Mouse (Mus musculus): ENCODE data around the gene Adcy7. TPM values are rescaled to one million over a fixed set of nuclear protein-coding genes. Genes with fewer than 3 reads are reported as not detected.

Adcy7 gene
- polyA plus RNA-seq, 1 experiment from 2014 or later, result 3.0 TPM

GRCm38 (mm10) chr8:88280904-88281303 is 8.7 kb downstream of the Adcy7 start:
- H3K9me3 ChIP-seq (ENCODE audit: control insufficient read depth, low read length), result no peaks in the 10 kb centered on the region
- DNase-seq (ENCODE audit: low spot score) (no peak), ATAC-seq (replicated peaks; ENCODE audit: low FRiP score) (no peak)
- H3K27ac ChIP-seq (ENCODE audit: low read depth, low read length), result no peak overlapping the region
- H3K36me3 ChIP-seq (ENCODE audit: control insufficient read depth, insufficient read depth, low read length), result no peaks in the 10 kb centered on the region
- no peak overlapping the region for H3K4me2 ChIP-seq (ENCODE audit: low read depth, low read length, severe bottlenecking)
- no peak overlapping the region for H3K4me3 ChIP-seq (ENCODE audit: low read depth, low read length)
- no peak overlapping the region for H3K9ac ChIP-seq (ENCODE audit: low read length)
- H3K27me3 ChIP-seq (ENCODE audit: control insufficient read depth, insufficient read depth, low read length), result no peaks in the 10 kb centered on the region
- WGBS, result 82% methylated on average over 7 of the region's 7 CpGs
- no peaks in the 10 kb centered on the region for H3K4me1 ChIP-seq (replicated peaks; ENCODE audit: control insufficient read depth, insufficient read depth, low read length)

GRCm38 (mm10) chr8:88282684-88283083 is 10.5 kb downstream of the Adcy7 start:
- no peaks in the 10 kb centered on the region for H3K36me3 ChIP-seq (ENCODE audit: control insufficient read depth, insufficient read depth, low read length)
- H3K9me3 ChIP-seq (ENCODE audit: control insufficient read depth, low read length), result no peaks in the 10 kb centered on the region
- no peak overlapping the region for H3K27ac ChIP-seq (ENCODE audit: low read depth, low read length)
- H3K4me2 ChIP-seq (ENCODE audit: low read depth, low read length, severe bottlenecking), result no peak overlapping the region
- H3K9ac ChIP-seq (ENCODE audit: low read length), result no peak overlapping the region
- 65% methylated on average over 8 of the region's 8 CpGs for WGBS
- ATAC-seq (replicated peaks; ENCODE audit: low FRiP score) (no peak), DNase-seq (ENCODE audit: low spot score) (no peak)
- no peak overlapping the region for H3K4me3 ChIP-seq (ENCODE audit: low read depth, low read length)
- H3K4me1 ChIP-seq (replicated peaks; ENCODE audit: control insufficient read depth, insufficient read depth, low read length), result no peaks in the 10 kb centered on the region
- H3K27me3 ChIP-seq (ENCODE audit: control insufficient read depth, insufficient read depth, low read length), result no peaks in the 10 kb centered on the region

GRCm38 (mm10) chr8:88283243-88284115 is 11.3 kb downstream of the Adcy7 start:
- WGBS, result 85% methylated on average over 13 of the region's 13 CpGs

GRCm38 (mm10) chr8:88284738-88285137 is 12.5 kb downstream of the Adcy7 start:
- 61% methylated on average over 7 of the region's 7 CpGs for WGBS
- H3K9me3 ChIP-seq (ENCODE audit: control insufficient read depth, low read length), result no peaks in the 10 kb centered on the region
- H3K4me1 ChIP-seq (replicated peaks; ENCODE audit: control insufficient read depth, insufficient read depth, low read length), result no peaks in the 10 kb centered on the region
- ATAC-seq (replicated peaks; ENCODE audit: low FRiP score) (no peak), DNase-seq (ENCODE audit: low spot score) (no peak)
- no peak overlapping the region for H3K27ac ChIP-seq (ENCODE audit: low read depth, low read length)
- H3K9ac ChIP-seq (ENCODE audit: low read length), result no peak overlapping the region
- no peaks in the 10 kb centered on the region for H3K36me3 ChIP-seq (ENCODE audit: control insufficient read depth, insufficient read depth, low read length)
- H3K27me3 ChIP-seq (ENCODE audit: control insufficient read depth, insufficient read depth, low read length), result no peaks in the 10 kb centered on the region
- no peak overlapping the region for H3K4me2 ChIP-seq (ENCODE audit: low read depth, low read length, severe bottlenecking)
- no peak overlapping the region for H3K4me3 ChIP-seq (ENCODE audit: low read depth, low read length)

More at GRCm38 (mm10) chr8:88283243-88284115, 11.3 kb downstream of the Adcy7 start:
- Histone ChIP-seq H3K9ac (ENCODE audit: low read length) (no peak overlapping the region), H3K27ac (ENCODE audit: low read depth, low read length) (no peak overlapping the region), H3K4me2 (ENCODE audit: low read depth, low read length, severe bottlenecking) (no peak overlapping the region), H3K9me3 (ENCODE audit: control insufficient read depth, low read length) (no peaks in the 10 kb centered on the region), H3K4me3 (ENCODE audit: low read depth, low read length) (no peak overlapping the region), H3K36me3 (ENCODE audit: control insufficient read depth, insufficient read depth, low read length) (no peaks in the 10 kb centered on the region), H3K4me1 (replicated peaks; ENCODE audit: control insufficient read depth, insufficient read depth, low read length) (no peaks in the 10 kb centered on the region), H3K27me3 (ENCODE audit: control insufficient read depth, insufficient read depth, low read length) (no peaks in the 10 kb centered on the region)
- DNase-seq (ENCODE audit: low spot score), result no peak
- ATAC-seq (replicated peaks; ENCODE audit: low FRiP score), result no peak

GRCm38 (mm10) chr8:88285469-88286356 is 13.5 kb downstream of the Adcy7 start:
- Histone ChIP-seq H3K9ac (ENCODE audit: low read length) (no peak overlapping the region), H3K9me3 (ENCODE audit: control insufficient read depth, low read length) (no peaks in the 10 kb centered on the region), H3K36me3 (ENCODE audit: control insufficient read depth, insufficient read depth, low read length) (no peaks in the 10 kb centered on the region), H3K4me1 (replicated peaks; ENCODE audit: control insufficient read depth, insufficient read depth, low read length) (no peaks in the 10 kb centered on the region), H3K4me2 (ENCODE audit: low read depth, low read length, severe bottlenecking) (no peak overlapping the region), H3K4me3 (ENCODE audit: low read depth, low read length) (no peak overlapping the region), H3K27ac (ENCODE audit: low read depth, low read length) (no peak overlapping the region), H3K27me3 (ENCODE audit: control insufficient read depth, insufficient read depth, low read length) (no peaks in the 10 kb centered on the region)
- WGBS, result 82% methylated on average over 8 of the region's 8 CpGs
- DNase-seq (ENCODE audit: low spot score) (no peak), ATAC-seq (replicated peaks; ENCODE audit: low FRiP score) (no peak)

- Histone ChIP-seq H3K4me3 (ENCODE audit: low read depth, low read length) (no peak overlapping the region), H3K27ac (ENCODE audit: low read depth, low read length) (no peak overlapping the region), H3K4me2 (ENCODE audit: low read depth, low read length, severe bottlenecking) (no peak overlapping the region), H3K9me3 (ENCODE audit: control insufficient read depth, low read length) (no peaks in the 10 kb centered on the region), H3K9ac (ENCODE audit: low read length) (no peak overlapping the region), H3K27me3 (ENCODE audit: control insufficient read depth, insufficient read depth, low read length) (no peaks in the 10 kb centered on the region), H3K4me1 (replicated peaks; ENCODE audit: control insufficient read depth, insufficient read depth, low read length) (no peaks in the 10 kb centered on the region), H3K36me3 (ENCODE audit: control insufficient read depth, insufficient read depth, low read length) (no peaks in the 10 kb centered on the region)
- DNase-seq (ENCODE audit: low spot score), result no peak
- ATAC-seq (replicated peaks; ENCODE audit: low FRiP score), result no peak
- WGBS, result 91% methylated on average over 14 of the region's 14 CpGs
Measured at GRCm38 (mm10) chr8:88286421-88286960, 14.3 kb downstream of the Adcy7 start.

GRCm38 (mm10) chr8:88288622-88289242 is 16.5 kb downstream of the Adcy7 start:
- Histone ChIP-seq H3K27me3 (ENCODE audit: control insufficient read depth, insufficient read depth, low read length) (no peaks in the 10 kb centered on the region), H3K4me2 (ENCODE audit: low read depth, low read length, severe bottlenecking) (no peak overlapping the region), H3K27ac (ENCODE audit: low read depth, low read length) (no peak overlapping the region), H3K9ac (ENCODE audit: low read length) (no peak overlapping the region), H3K4me3 (ENCODE audit: low read depth, low read length) (no peak overlapping the region), H3K9me3 (ENCODE audit: control insufficient read depth, low read length) (no peaks in the 10 kb centered on the region), H3K4me1 (replicated peaks; ENCODE audit: control insufficient read depth, insufficient read depth, low read length) (no peaks in the 10 kb centered on the region), H3K36me3 (ENCODE audit: control insufficient read depth, insufficient read depth, low read length) (no peaks in the 10 kb centered on the region)
- WGBS, result 70% methylated on average over 12 of the region's 12 CpGs
- DNase-seq (ENCODE audit: low spot score) (no peak), ATAC-seq (replicated peaks; ENCODE audit: low FRiP score) (no peak)

- H3K9ac ChIP-seq (ENCODE audit: low read length), result no peak overlapping the region
- no peaks in the 10 kb centered on the region for H3K4me1 ChIP-seq (replicated peaks; ENCODE audit: control insufficient read depth, insufficient read depth, low read length)
- H3K4me2 ChIP-seq (ENCODE audit: low read depth, low read length, severe bottlenecking), result no peak overlapping the region
- H3K9me3 ChIP-seq (ENCODE audit: control insufficient read depth, low read length), result no peaks in the 10 kb centered on the region
- H3K27me3 ChIP-seq (ENCODE audit: control insufficient read depth, insufficient read depth, low read length), result no peaks in the 10 kb centered on the region
- H3K36me3 ChIP-seq (ENCODE audit: control insufficient read depth, insufficient read depth, low read length), result no peaks in the 10 kb centered on the region
- WGBS, result 53% methylated on average over 1 of the region's 1 CpGs
- no peak overlapping the region for H3K4me3 ChIP-seq (ENCODE audit: low read depth, low read length)
- ATAC-seq (replicated peaks; ENCODE audit: low FRiP score), result no peak
- DNase-seq (ENCODE audit: low spot score), result no peak
- H3K27ac ChIP-seq (ENCODE audit: low read depth, low read length), result no peak overlapping the region
Measured at GRCm38 (mm10) chr8:88289901-88290300, 17.7 kb downstream of the Adcy7 start.

All from forebrain, embryonic 11.5 days (tissue).